Mouse (Mus musculus): Measurements from ENCODE around the gene Rptor.

- TF ChIP-seq CTCF (IDR thresholded peaks at IDR 0.05; ENCODE audit: low read depth): no peak
- TF ChIP-seq EP300 (IDR thresholded peaks at IDR 0.05; ENCODE audit: low read depth): no peak
Observed at GRCm38 (mm10) chr11:119565021-119565420, 37.7 kb upstream of the Rptor start.
